Mouse (Mus musculus): ENCODE measurements around the gene Tnxb.

DNA sequence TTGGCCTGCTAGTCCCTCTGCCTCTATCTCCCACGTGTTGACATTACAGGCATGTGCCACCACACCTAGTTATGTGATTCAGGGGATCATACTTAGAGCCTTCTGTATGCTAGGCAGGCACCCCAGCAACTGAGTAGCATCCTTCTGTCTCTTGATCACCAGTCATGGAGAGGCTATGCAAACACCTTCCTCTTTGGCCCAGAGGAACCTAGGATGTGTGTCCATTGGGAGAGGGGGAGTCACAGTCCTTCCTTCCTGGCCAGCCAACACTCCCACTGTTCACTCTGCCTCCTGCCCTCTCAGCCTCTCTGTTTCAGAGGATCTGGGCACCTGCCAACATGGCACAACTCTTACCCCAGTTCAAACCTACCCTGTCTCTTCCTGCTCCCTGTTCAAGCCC is 6.8 kb upstream of the Tnxb start:
- TF ChIP-seq CTCF (IDR thresholded peaks at IDR 0.05; ENCODE audit: extremely low read depth, insufficient read depth, insufficient read length, insufficient replicate concordance) (no peak), POLR2A (IDR thresholded peaks at IDR 0.05; ENCODE audit: low read depth, low read length) (no peak)

Data from spleen, adult 2 months (tissue).